Mouse (Mus musculus) stomach, postnatal 0 days (tissue): ENCODE measurements at regions not wholly inside any gene's neighbourhood (a gene's known extent, or its start where the extent isn't known, plus 50 kb on each side); places are given as distances from the start of the nearest gene placed in this dataset.

ENCODE experiments used
- CTCF ChIP-seq: IDR thresholded peaks from 2 replicates; pipeline ENCODE4 v1.5.1; 2016; ENCODE audit warnings: antibody characterized with exemption, low read depth, mild to moderate bottlenecking, moderate library complexity
- EP300 ChIP-seq: optimal IDR thresholded peaks from 2 replicates; pipeline ENCODE3; 2016; ENCODE audit warnings: antibody characterized with exemption

- TF ChIP-seq CTCF (no peak), EP300 (no peak)
These were observed 209.7 kb upstream of the Pard3b start for GRCm38 (mm10) chr1:61428706-61429501.
